Mouse (Mus musculus): ENCODE results near the gene Atxn7.

DNA sequence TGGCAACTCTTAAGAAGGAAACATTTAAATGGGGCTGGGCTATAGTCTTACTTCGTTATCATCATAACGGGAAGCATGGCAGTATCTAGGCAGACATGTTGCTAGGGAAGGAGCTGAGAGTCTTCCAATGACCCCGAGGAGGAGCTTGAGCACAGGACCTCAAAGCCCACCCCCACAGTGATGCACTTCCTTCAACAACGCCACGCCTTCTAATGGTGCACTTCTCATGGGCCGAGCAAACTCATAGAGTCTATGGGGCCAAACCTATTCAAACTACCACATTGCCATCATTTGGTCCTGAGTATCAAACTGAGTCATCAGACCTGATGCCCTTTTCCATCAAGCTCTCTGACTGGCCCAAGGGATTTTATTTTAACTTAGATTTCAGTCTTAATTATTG lies 129.3 kb downstream of the Atxn7 start:
- TF ChIP-seq CTCF (conservative IDR thresholded peaks at IDR 0.05; ENCODE audit: insufficient read depth, insufficient read length, low read depth, low read length) (no peak), POLR2A (IDR thresholded peaks at IDR 0.05; ENCODE audit: low read depth, low read length) (no peak)
